9 mouse cellular contexts compared by ENCODE assay signal in genomic region chr16:49951925-49952523, GRCm38 (mm10).
DNase-seq lines count a peak whose midpoint lies in the region; ATAC-seq and TF ChIP-seq lines count a peak whose summit lies in the region.
"Had no signal": no experiment of that assay in that cellular context is flagged by ENCODE, and none has a peak within 500 bp of the region (broad histone marks: within the 10 kb centered on the region; RNA-seq: fewer than 3 reads in every experiment).

No protein-coding gene starts in this region.

- no peak for TF ChIP-seq CTCF in CH12.LX (conservative IDR thresholded peaks at IDR 0.05 in 1 of 2, IDR thresholded peaks at IDR 0.05 in 1 of 2; ENCODE audit: low read depth in 2 of 2, low read length in 2 of 2)
- TF ChIP-seq CTCF in hindbrain, postnatal 0 days (IDR thresholded peaks at IDR 0.05; ENCODE audit: low read depth), result no peak
- no peak for TF ChIP-seq CTCF in lung, postnatal 0 days (IDR thresholded peaks at IDR 0.05)

- H3K4me1 ChIP-seq in forebrain, embryonic 13.5 days, result no peaks in the 10 kb centered on the region
- H3K4me1 ChIP-seq in forebrain, embryonic 10.5 days, result peaks cover 5% of the 10 kb centered on the region; the same call in 1 of the 2 replicates
- peaks cover 26 to 64% of the 10 kb centered on the region in 2 experiments for H3K4me1 ChIP-seq in CH12.LX (ENCODE audit: control insufficient read depth in 1 of 2, insufficient read depth in 2 of 2)
- H3K4me1 ChIP-seq in hindbrain, postnatal 0 days (ENCODE audit: insufficient read depth, low read length), result no peaks in the 10 kb centered on the region; the same call in 1 of the 2 replicates
- no peaks in the 10 kb centered on the region for H3K4me1 ChIP-seq in lung, postnatal 0 days (ENCODE audit: insufficient read depth, low read depth, low read length)
- H3K4me1 ChIP-seq: liver, embryonic 15.5 days had no signal

- no peak overlapping the region for H3K4me3 ChIP-seq in forebrain, embryonic 13.5 days
- no peak overlapping the region for H3K4me3 ChIP-seq in forebrain, embryonic 10.5 days
- peak overlapping the region in 1 of 3 experiments; percentile 53 for H3K4me3 ChIP-seq in CH12.LX (replicated peaks in 1 of 3; ENCODE audit: low read depth in 2 of 3, low read length in 2 of 3, poor library complexity in 1 of 3)
- no peak overlapping the region for H3K4me3 ChIP-seq in hindbrain, postnatal 0 days (ENCODE audit: low read length)
- H3K4me3 ChIP-seq in lung, postnatal 0 days (ENCODE audit: low read depth, low read length), result no peak overlapping the region
- H3K4me3 ChIP-seq: liver, embryonic 15.5 days had no signal

- DNase-seq in forebrain, embryonic 10.5 days (ENCODE audit: extremely low spot score, low spot score), result no peak
- peak; percentile 63 for DNase-seq in CH12.LX (ENCODE audit: extremely low read depth)
- no peak for DNase-seq in hindbrain, postnatal 0 days (ENCODE audit: low spot score)
- peak; percentile 78 for DNase-seq in lung, postnatal 0 days (ENCODE audit: low spot score)
- no peak for DNase-seq in left cerebral cortex, adult 18-20 months (ENCODE audit: low spot score in 2 of 2)
- no peak for DNase-seq in cerebellum, adult 8-10 months
- no peak for DNase-seq in urinary bladder, adult 2 months (ENCODE audit: low spot score)

- no peaks in the 10 kb centered on the region for H3K9me3 ChIP-seq in forebrain, embryonic 13.5 days (replicated peaks)
- H3K9me3 ChIP-seq in forebrain, embryonic 10.5 days, result no peaks in the 10 kb centered on the region
- H3K9me3 ChIP-seq in CH12.LX (replicated peaks; ENCODE audit: low read length), result peaks cover 7% of the 10 kb centered on the region
- no peaks in the 10 kb centered on the region for H3K9me3 ChIP-seq in hindbrain, postnatal 0 days (ENCODE audit: low read length)
- no peaks in the 10 kb centered on the region for H3K9me3 ChIP-seq in lung, postnatal 0 days (ENCODE audit: low read length)
- H3K9me3 ChIP-seq: liver, embryonic 15.5 days had no signal

- H3K36me3 ChIP-seq in forebrain, embryonic 13.5 days (ENCODE audit: poor library complexity, severe bottlenecking), result no peaks in the 10 kb centered on the region
- H3K36me3 ChIP-seq in forebrain, embryonic 10.5 days (replicated peaks), result no peaks in the 10 kb centered on the region
- peaks cover 49 to 66% of the 10 kb centered on the region in 2 experiments for H3K36me3 ChIP-seq in CH12.LX (replicated peaks in 1 of 2; ENCODE audit: control insufficient read depth in 1 of 2, insufficient read depth in 1 of 2, low read length in 1 of 2)
- H3K36me3 ChIP-seq in hindbrain, postnatal 0 days (ENCODE audit: insufficient read depth, low read length), result no peaks in the 10 kb centered on the region
- no peaks in the 10 kb centered on the region for H3K36me3 ChIP-seq in lung, postnatal 0 days (ENCODE audit: insufficient read depth, low read length)
- H3K36me3 ChIP-seq: liver, embryonic 15.5 days had no signal

- 77% methylated on average over 8 of the region's 8 CpGs for WGBS in forebrain, embryonic 13.5 days
- WGBS in forebrain, embryonic 10.5 days, result 83% methylated on average over 8 of the region's 8 CpGs
- 40% methylated on average over 8 of the region's 8 CpGs for WGBS in hindbrain, postnatal 0 days
- 37% methylated on average over 8 of the region's 8 CpGs for WGBS in lung, postnatal 0 days

- no peak overlapping the region for H3K4me2 ChIP-seq in forebrain, embryonic 13.5 days
- peak overlapping the region; percentile 98 for H3K4me2 ChIP-seq in CH12.LX (ENCODE audit: insufficient read depth, low read depth, poor library complexity, severe bottlenecking)
- H3K4me2 ChIP-seq in hindbrain, postnatal 0 days (ENCODE audit: low read depth, low read length), result no peak overlapping the region
- H3K4me2 ChIP-seq in lung, postnatal 0 days (replicated peaks; ENCODE audit: low read depth, low read length), result no peak overlapping the region
- H3K4me2 ChIP-seq: liver, embryonic 15.5 days had no signal

- H3K27ac ChIP-seq in forebrain, embryonic 13.5 days, result no peak overlapping the region
- H3K27ac ChIP-seq in forebrain, embryonic 10.5 days, result no peak overlapping the region
- H3K27ac ChIP-seq in CH12.LX (ENCODE audit: insufficient read depth, low read depth), result peak overlapping the region; percentile 98
- H3K27ac ChIP-seq in hindbrain, postnatal 0 days, result peak overlapping the region; percentile 41; the same call in 1 of the 2 replicates
- H3K27ac ChIP-seq in lung, postnatal 0 days (ENCODE audit: low read length), result no peak overlapping the region
- H3K27ac ChIP-seq: liver, embryonic 15.5 days had no signal

- no peak; the same call in 1 of the 2 replicates for TF ChIP-seq RAD21 in CH12.LX (IDR thresholded peaks at IDR 0.05; ENCODE audit: low read depth, low read length)

- dilution Hi-C loops in CH12.LX (cut with MboI; ENCODE audit: extremely low pct_ligation_motif_present, extremely low pct_unique_long_range_greater_than_20kb, low sequenced_read_pairs), result no loop called here

- peak; percentile 53 for TF ChIP-seq POLR2A in CH12.LX (IDR thresholded peaks at IDR 0.05; ENCODE audit: low read depth, low read length)

- peak; percentile 34; the same call in 1 of the 2 replicates for ATAC-seq in forebrain, embryonic 13.5 days
- peak; percentile 75 for ATAC-seq in hindbrain, postnatal 0 days
- peak; percentile 78 for ATAC-seq in lung, postnatal 0 days

- TF ChIP-seq EP300 in CH12.LX (IDR thresholded peaks at IDR 0.05; ENCODE audit: low read length), result peak; percentile 89
- peak; percentile 84 for TF ChIP-seq EP300 in lung, postnatal 0 days (IDR thresholded peaks at IDR 0.05)

- no peaks in the 10 kb centered on the region for H3K27me3 ChIP-seq in forebrain, embryonic 13.5 days
- no peaks in the 10 kb centered on the region for H3K27me3 ChIP-seq in forebrain, embryonic 10.5 days (ENCODE audit: poor library complexity, severe bottlenecking)
- H3K27me3 ChIP-seq in CH12.LX (replicated peaks), result no peaks in the 10 kb centered on the region
- H3K27me3 ChIP-seq in hindbrain, postnatal 0 days (ENCODE audit: insufficient read depth, low read length), result no peaks in the 10 kb centered on the region
- H3K27me3 ChIP-seq in lung, postnatal 0 days (replicated peaks; ENCODE audit: insufficient read depth, low read length), result no peaks in the 10 kb centered on the region
- H3K27me3 ChIP-seq: liver, embryonic 15.5 days had no signal

- H3K9ac ChIP-seq in forebrain, embryonic 13.5 days, result no peak overlapping the region
- peak overlapping the region; percentile 93 for H3K9ac ChIP-seq in CH12.LX (ENCODE audit: insufficient read depth, low read depth)
- H3K9ac ChIP-seq in hindbrain, postnatal 0 days (replicated peaks; ENCODE audit: low read length), result no peak overlapping the region
- H3K9ac ChIP-seq in lung, postnatal 0 days (replicated peaks; ENCODE audit: low read depth), result no peak overlapping the region
- H3K9ac ChIP-seq: liver, embryonic 15.5 days had no signal

- H3K79me2 ChIP-seq in CH12.LX (replicated peaks; ENCODE audit: control insufficient read depth, extremely low read depth, insufficient read depth, poor library complexity, severe bottlenecking), result peaks cover 65% of the 10 kb centered on the region

- in situ Hi-C loops in CH12.LX (cut with MboI; ENCODE audit: low pct_ligation_motif_present, low pct_unique_long_range_greater_than_20kb, low sequenced_read_pairs), result no loop called here

TF ChIP-seq in CH12.LX, 34 proteins besides CTCF, POLR2A, EP300 and RAD21 (continues in another document):
- TF ChIP-seq E2F4 (IDR thresholded peaks at IDR 0.05; ENCODE audit: insufficient replicate concordance, low read depth, low read length) (no peak), MEF2A (IDR thresholded peaks at IDR 0.05; ENCODE audit: borderline replicate concordance, low read depth, low read length) (peak; percentile 56; the same call in 1 of the 2 replicates), TBP (conservative IDR thresholded peaks at IDR 0.05; ENCODE audit: low read depth, low read length) (no peak; the same call in 1 of the 2 replicates), UBTF (IDR thresholded peaks at IDR 0.05; ENCODE audit: low read depth, low read length) (no peak), JUN (IDR thresholded peaks at IDR 0.05; ENCODE audit: insufficient read depth, low read depth, low read length) (peak; percentile 94), ZC3H11A (IDR thresholded peaks at IDR 0.05; ENCODE audit: low read depth, low read length) (no peak), MAZ (IDR thresholded peaks at IDR 0.05; ENCODE audit: low read depth, low read length) (no peak), IRF4 (IDR thresholded peaks at IDR 0.05; ENCODE audit: low read depth, low read length) (peak; percentile 87), USF2 (conservative IDR thresholded peaks at IDR 0.05; ENCODE audit: low read depth, low read length) (no peak), MYC (IDR thresholded peaks at IDR 0.05; ENCODE audit: low read depth, low read length) (peak; percentile 86), NRF1 (IDR thresholded peaks at IDR 0.05; ENCODE audit: low read depth, low read length) (no peak), MAFK (IDR thresholded peaks at IDR 0.05; ENCODE audit: insufficient replicate concordance, low read length) (no peak), ZNF384 (IDR thresholded peaks at IDR 0.05; ENCODE audit: low read depth, low read length) (no peak), ZKSCAN1 (IDR thresholded peaks at IDR 0.05; ENCODE audit: borderline replicate concordance, low read depth, low read length) (no peak), POLR2AphosphoS2 (IDR thresholded peaks at IDR 0.05; ENCODE audit: low read depth, low read length) (no peak), GABPA (IDR thresholded peaks at IDR 0.05; ENCODE audit: insufficient replicate concordance, low read depth, low read length) (no peak), USF1 (IDR thresholded peaks at IDR 0.05; ENCODE audit: low read depth, low read length) (no peak), MXI1 (IDR thresholded peaks at IDR 0.05; ENCODE audit: low read depth, low read length) (0 out of 2 replicates have a peak, but pooled peaks have one; percentile 24), CHD2 (IDR thresholded peaks at IDR 0.05; ENCODE audit: low read length) (no peak), ELF1 (IDR thresholded peaks at IDR 0.05; ENCODE audit: low read depth, low read length) (no peak), NELFE (IDR thresholded peaks at IDR 0.05; ENCODE audit: low read depth, low read length) (no peak), HCFC1 (IDR thresholded peaks at IDR 0.05; ENCODE audit: low read depth, low read length) (no peak), CHD1 (IDR thresholded peaks at IDR 0.05; ENCODE audit: low read depth, low read length) (no peak), PAX5 (IDR thresholded peaks at IDR 0.05; ENCODE audit: low read length) (no peak), BHLHE40 (IDR thresholded peaks at IDR 0.05; ENCODE audit: low read depth, low read length) (peak; percentile 87), RCOR1 (conservative IDR thresholded peaks at IDR 0.05; ENCODE audit: low read depth, low read length) (0 out of 2 replicates have a peak, but pooled peaks have one; percentile 47), KAT2A (IDR thresholded peaks at IDR 0.05; ENCODE audit: insufficient replicate concordance, low read length) (no peak), ZMIZ1 (IDR thresholded peaks at IDR 0.05; ENCODE audit: low read depth, low read length) (no peak), MAX (IDR thresholded peaks at IDR 0.05; ENCODE audit: low read length) (peak; percentile 88)

Comparison
In these comparisons a context has a peak if more than half of its experiments do, and no peak if none do; other contexts are left out.
1. H3K27ac ChIP-seq: peak in CH12.LX (single experiment) and hindbrain, postnatal 0 days (single experiment); none in forebrain, embryonic 13.5 days (single experiment), forebrain, embryonic 10.5 days (single experiment) and lung, postnatal 0 days (single experiment).
2. DNase-seq: peak in CH12.LX (single experiment) and lung, postnatal 0 days (single experiment); none in forebrain, embryonic 10.5 days (single experiment), hindbrain, postnatal 0 days (single experiment), left cerebral cortex, adult 18-20 months (0 of 2), cerebellum, adult 8-10 months (single experiment) and urinary bladder, adult 2 months (single experiment).
3. Peak in every context shown above with its lines, with median percentiles within 50 percentile points of each other: ATAC-seq.